ENCODE assay signal across 10 mouse cellular contexts in the genomic region with DNA sequence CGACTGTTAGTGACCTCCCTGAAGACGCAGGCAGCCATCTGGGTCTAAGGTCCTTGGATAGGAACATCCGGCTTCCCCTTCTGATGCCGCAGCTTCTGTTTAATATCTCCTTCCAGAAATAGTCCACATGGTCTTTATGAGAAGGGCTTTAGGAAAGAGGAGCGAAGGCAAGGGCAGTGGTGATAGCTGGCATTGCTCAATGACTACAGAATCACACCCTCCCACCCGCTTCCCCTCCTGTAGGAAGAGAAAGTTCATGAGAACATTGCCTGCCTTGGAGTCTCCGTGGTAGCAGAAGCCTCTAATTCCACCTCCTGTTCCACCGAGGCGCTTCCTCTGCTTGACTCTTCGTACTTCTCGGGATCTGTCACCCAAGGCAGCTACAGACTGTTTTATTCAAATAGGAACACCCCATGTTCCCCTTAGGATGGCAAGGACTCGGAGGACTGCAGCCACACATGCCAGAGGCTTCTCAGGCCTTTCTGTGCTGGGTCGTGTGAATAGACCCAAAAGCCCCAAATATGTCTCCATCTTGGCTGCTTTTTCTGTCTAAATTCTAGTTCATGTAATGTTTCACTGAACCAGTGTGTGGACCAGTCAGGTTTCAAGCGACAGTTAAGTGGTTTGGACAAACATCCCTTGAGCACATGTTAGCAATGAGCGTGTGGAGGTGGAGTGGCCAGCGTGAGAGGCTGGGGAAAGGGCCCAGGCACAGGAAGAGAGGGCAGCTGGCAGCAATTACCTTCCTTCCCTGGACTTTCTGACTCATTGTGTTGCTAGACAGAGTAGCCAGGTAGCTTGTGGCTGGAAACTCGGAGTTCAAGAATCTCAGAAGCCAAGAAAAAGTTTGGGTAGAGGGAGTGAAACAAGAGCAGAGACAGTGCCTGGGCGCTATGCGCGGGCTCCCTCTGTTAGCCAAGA. TPM values are rescaled to one million over a fixed set of nuclear protein-coding genes. Genes with fewer than 3 reads are reported as not detected.
DNase-seq lines count a peak whose midpoint lies in the region; ATAC-seq and TF ChIP-seq lines count a peak whose summit lies in the region.
"Had no signal": no experiment of that assay in that cellular context is flagged by ENCODE, and none has a peak within 500 bp of the region (broad histone marks: within the 10 kb centered on the region; RNA-seq: fewer than 3 reads in every experiment).

No protein-coding gene starts in this region.

- no peaks in the 10 kb centered on the region for H3K36me3 ChIP-seq in heart, embryonic 15.5 days

- no peak for TF ChIP-seq POLR2A in bone marrow, adult 2 months (IDR thresholded peaks at IDR 0.05; ENCODE audit: borderline replicate concordance, control insufficient read depth, low read depth, low read length)

- H3K27ac ChIP-seq in heart, embryonic 15.5 days: peak overlapping the region; percentile 32; the same call in 1 of the 2 replicates
- H3K27ac ChIP-seq in bone marrow, adult 2 months (ENCODE audit: control insufficient read depth, insufficient read depth, low read depth, low read length, poor library complexity): peak overlapping the region; percentile 40

- TF ChIP-seq CTCF in bone marrow, adult 2 months (IDR thresholded peaks at IDR 0.05; ENCODE audit: control insufficient read depth, insufficient read depth, low read length): no peak

- H3K4me1 ChIP-seq in heart, embryonic 15.5 days (replicated peaks): peaks cover 52% of the 10 kb centered on the region
- peaks cover 7% of the 10 kb centered on the region for H3K4me1 ChIP-seq in bone marrow, adult 2 months (ENCODE audit: control insufficient read depth, insufficient read depth, low read length)

- H3K4me3 ChIP-seq in heart, embryonic 15.5 days: no peak overlapping the region
- no peak overlapping the region for H3K4me3 ChIP-seq in bone marrow, adult 2 months (replicated peaks; ENCODE audit: control insufficient read depth, low read depth, low read length)

- no peak overlapping the region; the same call in 1 of the 2 replicates for H3K9ac ChIP-seq in heart, embryonic 15.5 days

- no peaks in the 10 kb centered on the region for H3K9me3 ChIP-seq in heart, embryonic 15.5 days (replicated peaks)

- ATAC-seq in heart, embryonic 15.5 days (replicated peaks; ENCODE audit: insufficient number of reproducible peaks, insufficient read depth, low FRiP score, low read depth): no peak; the same call in 1 of the 2 replicates
- ATAC-seq: hindbrain, embryonic 16.5 days had no signal

- 68% methylated on average over 20 of the region's 20 CpGs for WGBS in heart, embryonic 15.5 days
- 55% methylated on average over 20 of the region's 20 CpGs for WGBS in bone marrow, adult 2 months

- no peak for DNase-seq in heart, adult 8-10 months (ENCODE audit: low spot score)
- DNase-seq in fibroblast of lung, adult 2 months (ENCODE audit: low read depth): peak; percentile 98
- DNase-seq in lung, postnatal 36 days: peak; percentile 85
- DNase-seq in adrenal gland, postnatal 10 days: no peak
- DNase-seq in gastrocnemius, adult 18-20 months (ENCODE audit: low spot score): no peak
- DNase-seq in kidney, adult 11 months: no peak
- DNase-seq: right cerebral cortex, adult 18-20 months had no signal

- no peak overlapping the region for H3K4me2 ChIP-seq in heart, embryonic 15.5 days

- H3K27me3 ChIP-seq in heart, embryonic 15.5 days: no peaks in the 10 kb centered on the region

RNA-seq across cellular contexts. Expression of a gene that starts 42.7 kb away (rescaled TPM):
- polyA plus RNA-seq in heart, embryonic 15.5 days (2015; fragmentation: Nextera tagmentation; extraction: Ambion mirVana): 11.5 and 15.7 TPM in 2 replicates
- total RNA-seq in heart, adult 8-10 months (2022): 10 to 100 TPM; 15.1 to 20.0 (median 15.4) TPM
- 10.0 and 22.9 TPM in 2 replicates for polyA plus RNA-seq in bone marrow, adult 2 months (2011; ENCODE audit: insufficient read depth, insufficient read length, low replicate concordance, missing spikeins)
- 10 to 100 TPM; 37.0 to 48.5 TPM for total RNA-seq in adrenal gland, postnatal 10 days (2021)
- 1 to 10 TPM; 6.6 to 8.3 TPM for total RNA-seq in gastrocnemius, adult 18-20 months (2021)

Comparison
In these comparisons a context has a peak if more than half of its experiments do, and no peak if none do; other contexts are left out.
1. DNase-seq: peak in fibroblast of lung, adult 2 months (single experiment) and lung, postnatal 36 days (single experiment); none in heart, adult 8-10 months (single experiment), adrenal gland, postnatal 10 days (single experiment), gastrocnemius, adult 18-20 months (single experiment) and kidney, adult 11 months (single experiment).